Mouse (Mus musculus) forebrain, embryonic 16.5 days (tissue): ENCODE measurements at regions not wholly inside any gene's neighbourhood (a gene's known extent, or its start where the extent isn't known, plus 50 kb on each side); places are given as distances from the start of the nearest gene placed in this dataset.

Source experiments
- ATAC-seq: fragments of 200-750 bp; cut with Nextera tagmentation; 2 replicates; pipeline ENCODE4 v1.8.0; 2017; ENCODE audit warnings: mild to moderate bottlenecking, moderate library complexity
- H3K27ac ChIP-seq: fragments of 300-500 bp; sonication (generic); 2 replicates; pipeline ENCODE4 v1.5.1; 2014; ENCODE audit warnings: low read length, control low read depth
- H3K27me3 ChIP-seq: fragments of 300-500 bp; sonication (generic); replicated peaks from 2 replicates; pipeline ENCODE4 v1.6.1; 2014; ENCODE audit warnings: low read length; ENCODE audit not compliant: control insufficient read depth, insufficient read depth
- H3K36me3 ChIP-seq: fragments of 300-500 bp; sonication (generic); 2 replicates; pipeline ENCODE4 v1.6.1; 2014; ENCODE audit not compliant: control insufficient read depth, insufficient read depth
- H3K4me1 ChIP-seq: fragments of 300-500 bp; sonication (generic); replicated peaks from 2 replicates; pipeline ENCODE4 v1.6.1; 2014; ENCODE audit warnings: low read length; ENCODE audit not compliant: control insufficient read depth, insufficient read depth
- H3K4me2 ChIP-seq: fragments of 300-500 bp; sonication (generic); 2 replicates; pipeline ENCODE4 v1.6.1; 2014; ENCODE audit warnings: mild to moderate bottlenecking, low read length, control low read depth
- H3K4me3 ChIP-seq: fragments of 300-500 bp; sonication (generic); replicated peaks from 2 replicates; pipeline ENCODE4 v1.5.1; 2014; ENCODE audit warnings: mild to moderate bottlenecking, low read length, control low read depth
- H3K9ac ChIP-seq: fragments of 300-500 bp; sonication (generic); replicated peaks from 2 replicates; pipeline ENCODE4 v1.6.1; 2014; ENCODE audit warnings: low read depth, low read length, control low read depth
- H3K9me3 ChIP-seq: fragments of 300-500 bp; sonication (generic); 2 replicates; pipeline ENCODE4 v1.6.1; 2016; ENCODE audit warnings: low read length; ENCODE audit not compliant: control insufficient read depth
- WGBS: fragments of 180-500 bp; shearing (Covaris S2); extraction: QIAGEN DNeasy Blood & Tissue Kit; methylation state at CpG from one replicate; pipeline ENCODE4 v1.1.7; 2014; 5-methylcytosine and 5-hydroxymethylcytosine counted together

- Histone ChIP-seq H3K27ac (no peak overlapping the region), H3K9ac (no peak overlapping the region), H3K36me3 (no peaks in the 10 kb centered on the region), H3K4me2 (no peak overlapping the region), H3K27me3 (no peaks in the 10 kb centered on the region), H3K9me3 (no peaks in the 10 kb centered on the region), H3K4me3 (no peak overlapping the region), H3K4me1 (no peaks in the 10 kb centered on the region)
- 89% methylated on average over 3 of the region's 3 CpGs for WGBS
- no peak for ATAC-seq
These were observed 85.3 kb downstream of the 4930444P10Rik start for GRCm38 (mm10) chr1:16007809-16008208.

GRCm38 (mm10) chr1:16006888-16007287 lies 86.2 kb downstream of the 4930444P10Rik start:
- H3K36me3 ChIP-seq, result no peaks in the 10 kb centered on the region
- no peaks in the 10 kb centered on the region for H3K4me1 ChIP-seq
- no peak overlapping the region for H3K4me2 ChIP-seq
- no peak overlapping the region for H3K9ac ChIP-seq
- no peaks in the 10 kb centered on the region for H3K9me3 ChIP-seq
- WGBS, result 86% methylated on average over 2 of the region's 2 CpGs
- no peak overlapping the region for H3K4me3 ChIP-seq
- ATAC-seq, result no peak
- H3K27ac ChIP-seq, result no peak overlapping the region
- no peaks in the 10 kb centered on the region for H3K27me3 ChIP-seq

- H3K4me2 ChIP-seq, result no peak overlapping the region
- no peak overlapping the region for H3K27ac ChIP-seq
- no peak overlapping the region for H3K4me3 ChIP-seq
- no peaks in the 10 kb centered on the region for H3K9me3 ChIP-seq
- WGBS, result 86% methylated on average over 5 of the region's 5 CpGs
- no peaks in the 10 kb centered on the region for H3K36me3 ChIP-seq
- ATAC-seq, result no peak
- H3K9ac ChIP-seq, result no peak overlapping the region
- no peaks in the 10 kb centered on the region for H3K27me3 ChIP-seq
- no peaks in the 10 kb centered on the region for H3K4me1 ChIP-seq
These were observed 96.0 kb downstream of the 4930444P10Rik start for GRCm38 (mm10) chr1:15997135-15997534.

GRCm38 (mm10) chr1:15996341-15996740 lies 96.8 kb downstream of the 4930444P10Rik start:
- Histone ChIP-seq H3K27me3 (no peaks in the 10 kb centered on the region), H3K27ac (no peak overlapping the region), H3K4me2 (no peak overlapping the region), H3K9me3 (no peaks in the 10 kb centered on the region), H3K4me1 (no peaks in the 10 kb centered on the region), H3K36me3 (no peaks in the 10 kb centered on the region), H3K4me3 (no peak overlapping the region), H3K9ac (no peak overlapping the region)
- 72% methylated on average over 2 of the region's 2 CpGs for WGBS
- no peak for ATAC-seq

GRCm38 (mm10) chr1:15993561-15994410 lies 99.3 kb downstream of the 4930444P10Rik start:
- WGBS, result 51% methylated on average over 4 of the region's 4 CpGs
- H3K27ac ChIP-seq, result no peak overlapping the region
- no peak overlapping the region for H3K4me2 ChIP-seq
- H3K9ac ChIP-seq, result no peak overlapping the region
- ATAC-seq, result peak; percentile 83
- no peak overlapping the region for H3K4me3 ChIP-seq
- H3K4me1 ChIP-seq, result no peaks in the 10 kb centered on the region
- no peaks in the 10 kb centered on the region for H3K36me3 ChIP-seq
- no peaks in the 10 kb centered on the region for H3K27me3 ChIP-seq
- no peaks in the 10 kb centered on the region for H3K9me3 ChIP-seq

GRCm38 (mm10) chr1:15990982-15991381 lies 102.1 kb downstream of the 4930444P10Rik start:
- ATAC-seq, result peak; percentile 64
- WGBS, result 69% methylated on average over 2 of the region's 2 CpGs
- H3K4me1 ChIP-seq, result no peaks in the 10 kb centered on the region
- no peaks in the 10 kb centered on the region for H3K9me3 ChIP-seq
- no peaks in the 10 kb centered on the region for H3K27me3 ChIP-seq
- no peaks in the 10 kb centered on the region for H3K36me3 ChIP-seq
- H3K9ac ChIP-seq, result no peak overlapping the region
- H3K27ac ChIP-seq, result no peak overlapping the region
- H3K4me3 ChIP-seq, result no peak overlapping the region
- no peak overlapping the region for H3K4me2 ChIP-seq

GRCm38 (mm10) chr1:15985579-15985978 lies 107.5 kb downstream of the 4930444P10Rik start:
- no peak for ATAC-seq
- Histone ChIP-seq H3K27me3 (no peaks in the 10 kb centered on the region), H3K27ac (no peak overlapping the region), H3K4me2 (no peak overlapping the region), H3K4me3 (no peak overlapping the region), H3K4me1 (no peaks in the 10 kb centered on the region), H3K9ac (no peak overlapping the region), H3K9me3 (no peaks in the 10 kb centered on the region), H3K36me3 (no peaks in the 10 kb centered on the region)
- WGBS, result 79% methylated on average over 3 of the region's 3 CpGs

GRCm38 (mm10) chr1:15979333-15979732 lies 113.8 kb downstream of the 4930444P10Rik start:
- no peak overlapping the region for H3K4me3 ChIP-seq
- H3K36me3 ChIP-seq, result no peaks in the 10 kb centered on the region
- no peak overlapping the region for H3K27ac ChIP-seq
- ATAC-seq, result no peak
- H3K27me3 ChIP-seq, result no peaks in the 10 kb centered on the region
- H3K4me1 ChIP-seq, result no peaks in the 10 kb centered on the region
- no peak overlapping the region for H3K9ac ChIP-seq
- no peaks in the 10 kb centered on the region for H3K9me3 ChIP-seq
- no peak overlapping the region for H3K4me2 ChIP-seq

GRCm38 (mm10) chr1:15959578-15959977 lies 133.5 kb downstream of the 4930444P10Rik start:
- H3K27ac ChIP-seq, result no peak overlapping the region
- no peaks in the 10 kb centered on the region for H3K4me1 ChIP-seq
- H3K4me3 ChIP-seq, result no peak overlapping the region
- WGBS, result 87% methylated on average over 2 of the region's 2 CpGs
- no peak overlapping the region for H3K4me2 ChIP-seq
- no peak overlapping the region for H3K9ac ChIP-seq
- H3K9me3 ChIP-seq, result no peaks in the 10 kb centered on the region
- no peak for ATAC-seq
- no peaks in the 10 kb centered on the region for H3K27me3 ChIP-seq
- no peaks in the 10 kb centered on the region for H3K36me3 ChIP-seq

GRCm38 (mm10) chr1:15958661-15959060 lies 134.5 kb downstream of the 4930444P10Rik start:
- H3K9ac ChIP-seq, result no peak overlapping the region
- no peak for ATAC-seq
- no peaks in the 10 kb centered on the region for H3K36me3 ChIP-seq
- WGBS, result 49% methylated on average over 1 of the region's 1 CpGs
- no peak overlapping the region for H3K4me3 ChIP-seq
- H3K4me1 ChIP-seq, result no peaks in the 10 kb centered on the region
- no peaks in the 10 kb centered on the region for H3K27me3 ChIP-seq
- H3K4me2 ChIP-seq, result no peak overlapping the region
- H3K9me3 ChIP-seq, result no peaks in the 10 kb centered on the region
- no peak overlapping the region for H3K27ac ChIP-seq
